Mouse (Mus musculus): ENCODE measurements around the gene Cer1.

Cer1 gene

DNA sequence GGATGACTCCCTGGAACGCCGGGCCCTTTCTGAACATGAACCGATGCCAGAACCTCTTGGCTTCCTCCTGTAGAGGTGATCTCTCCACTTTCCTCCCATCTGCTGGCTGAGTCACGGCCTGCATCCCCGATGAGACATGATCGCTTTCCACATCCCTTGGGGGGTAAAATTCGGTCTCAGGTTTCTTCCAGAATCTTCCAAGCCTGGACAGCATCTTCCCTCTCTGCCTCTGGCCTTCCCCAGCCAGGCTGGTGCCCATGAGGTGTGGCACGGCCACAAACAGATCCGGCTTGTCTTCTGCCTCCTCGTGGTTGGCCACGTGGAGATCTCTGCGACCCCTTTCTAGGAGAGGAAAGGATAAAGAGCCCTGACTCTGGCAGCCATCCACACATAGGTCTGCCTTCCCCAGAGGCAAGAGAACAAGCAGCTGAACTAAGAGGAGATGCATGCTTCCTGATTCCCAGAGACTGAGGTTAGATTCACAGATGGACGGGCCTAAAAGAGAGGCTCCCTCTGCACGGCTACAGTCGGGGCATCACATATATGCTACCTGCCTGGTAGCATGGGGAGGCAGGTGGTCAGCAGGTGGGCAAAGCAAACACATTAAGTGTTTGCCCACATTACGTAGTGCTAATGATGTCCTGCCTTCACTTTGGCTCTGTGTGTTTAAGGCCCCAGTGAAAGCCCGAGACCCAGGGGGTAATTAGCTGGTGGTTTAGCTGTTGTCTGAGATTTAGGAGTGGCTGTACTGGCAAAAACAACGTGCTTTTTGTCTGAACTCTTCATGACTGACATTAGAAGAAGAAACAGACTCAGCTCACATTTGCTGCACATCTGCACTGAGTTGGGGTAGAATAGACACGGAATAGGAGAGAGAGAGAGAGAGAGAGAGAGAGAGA is at the start of gene Cer1:
Gene Cer1, minus strand, starts transcription at position 513 of the 899 bp plus-strand sequence.
- peak; percentile 41 for DNase-seq (ENCODE audit: low read depth, low spot score)

DNA sequence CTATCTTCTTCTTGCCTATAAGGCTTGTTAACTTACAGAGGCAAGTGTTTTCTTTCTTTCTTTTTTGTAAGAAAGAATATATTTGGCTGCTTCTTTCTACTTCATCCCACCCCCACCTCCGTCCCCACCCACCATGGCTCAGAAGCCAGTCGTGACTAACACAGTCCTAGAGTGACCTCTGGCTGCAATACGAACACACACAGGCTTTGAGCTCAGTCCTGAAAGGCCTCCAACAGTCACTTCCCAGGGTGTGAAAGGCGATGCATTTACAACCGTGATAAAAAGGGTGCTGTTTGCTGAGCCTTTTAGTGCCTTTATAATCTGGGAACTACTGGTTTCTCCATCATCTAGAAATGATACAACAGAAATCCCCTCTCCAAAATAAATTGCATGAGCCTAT is 49.4 kb upstream of the Cer1 start:
- DNase-seq (ENCODE audit: low read depth, low spot score), result peak; percentile 27

DNA sequence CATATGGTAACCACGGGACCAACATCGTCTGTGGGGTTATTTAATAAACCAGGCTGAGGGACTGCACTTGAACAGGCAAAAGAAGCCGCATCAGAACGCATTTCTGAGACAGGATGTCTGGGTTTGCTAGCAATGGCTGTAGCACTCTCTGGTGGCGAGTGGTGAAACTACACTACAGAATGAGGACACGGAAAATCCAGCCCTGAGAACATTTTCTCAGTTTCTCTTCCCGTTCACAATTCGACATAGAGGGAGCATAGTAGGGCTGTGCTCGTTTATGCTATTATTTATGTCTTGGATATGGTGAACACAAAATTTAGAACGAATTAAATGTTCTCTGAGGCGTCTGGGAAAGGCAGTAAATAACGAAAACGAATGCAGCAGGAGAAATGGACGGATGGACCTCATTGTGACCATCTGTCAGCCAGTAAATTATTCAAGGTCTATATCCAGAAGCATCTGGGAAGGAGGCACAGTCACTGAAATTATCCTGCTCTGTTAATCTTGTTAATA is 48.8 kb upstream of the Cer1 start:
- DNase-seq (ENCODE audit: low read depth, low spot score), result peak; percentile 76

DNA sequence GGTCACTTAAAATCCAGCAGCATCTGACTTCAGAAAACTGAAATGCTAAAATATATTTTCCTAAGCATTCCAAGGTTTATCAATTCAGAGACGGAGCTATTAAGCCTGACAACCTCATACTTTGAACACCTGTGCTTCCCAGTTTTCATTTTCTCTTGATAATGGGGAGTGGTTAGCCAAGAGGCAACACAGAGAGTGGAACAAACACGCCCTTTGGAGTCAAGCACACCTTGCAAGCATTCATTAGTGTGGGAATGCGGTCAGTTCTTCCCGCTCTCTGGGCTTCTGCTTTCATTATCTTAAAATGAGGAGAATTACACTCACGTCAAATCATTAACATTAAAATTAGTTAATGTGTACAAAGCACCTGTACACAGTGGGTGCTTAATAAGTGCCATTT is 45.1 kb upstream of the Cer1 start:
- DNase-seq (ENCODE audit: low read depth, low spot score), result no peak

DNA sequence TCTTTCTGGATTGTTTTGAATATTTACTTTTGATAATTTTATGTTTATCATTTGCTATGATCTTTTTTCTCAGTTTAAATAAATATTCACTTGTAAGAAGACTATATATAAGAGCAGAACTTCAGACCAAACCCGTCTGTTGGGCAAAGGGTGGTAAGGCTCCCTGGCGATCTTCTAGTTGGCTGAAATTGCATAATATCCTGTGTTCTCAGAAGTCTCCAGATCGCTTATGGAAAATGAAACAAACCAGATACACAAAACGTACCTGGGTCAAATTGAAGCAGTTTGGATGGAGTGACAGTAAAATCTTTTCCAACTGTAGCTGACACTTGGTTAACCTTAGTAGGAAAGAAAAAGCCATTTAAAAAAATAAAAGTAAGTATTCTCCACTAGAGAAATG is 37.0 kb upstream of the Cer1 start:
- no peak for DNase-seq (ENCODE audit: low read depth, low spot score)

DNA sequence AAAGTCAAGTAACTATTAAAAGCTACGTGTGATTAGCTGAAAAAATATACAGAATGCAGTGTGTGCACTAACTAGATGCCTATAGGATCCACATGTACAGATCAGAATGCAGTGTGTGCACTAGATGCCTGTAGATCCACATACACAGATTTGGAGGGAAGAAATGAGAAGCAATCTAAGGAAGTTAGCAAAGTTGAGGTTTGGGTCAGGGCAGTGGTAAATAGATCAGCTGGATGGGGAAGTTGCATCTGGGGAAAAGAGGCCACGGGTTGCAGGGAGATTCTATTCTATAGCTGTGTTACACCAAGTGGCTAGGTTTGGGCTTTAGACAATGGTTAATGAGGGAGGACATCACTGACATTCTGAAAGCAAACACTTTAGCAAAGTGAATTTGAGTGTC is 33.7 kb upstream of the Cer1 start:
- DNase-seq (ENCODE audit: low read depth, low spot score), result no peak

DNA sequence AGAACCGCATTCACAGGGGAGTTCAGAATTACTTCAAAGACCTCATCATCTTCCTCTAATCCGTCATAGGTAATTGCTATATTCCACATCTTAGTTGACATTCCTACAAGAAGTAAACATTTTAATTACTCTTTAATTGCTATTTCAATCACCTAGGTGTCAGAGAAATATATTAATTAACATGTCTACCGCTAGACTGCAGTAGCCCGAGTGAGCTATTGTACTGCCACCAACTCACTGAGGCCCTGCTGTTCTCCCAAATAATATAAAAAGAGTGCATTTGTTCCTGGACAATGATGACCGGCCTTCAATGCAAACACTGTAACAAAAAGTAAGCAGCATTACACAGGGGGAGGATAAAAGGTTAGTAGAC is 31.7 kb upstream of the Cer1 start:
- DNase-seq (ENCODE audit: low read depth, low spot score), result no peak

DNA sequence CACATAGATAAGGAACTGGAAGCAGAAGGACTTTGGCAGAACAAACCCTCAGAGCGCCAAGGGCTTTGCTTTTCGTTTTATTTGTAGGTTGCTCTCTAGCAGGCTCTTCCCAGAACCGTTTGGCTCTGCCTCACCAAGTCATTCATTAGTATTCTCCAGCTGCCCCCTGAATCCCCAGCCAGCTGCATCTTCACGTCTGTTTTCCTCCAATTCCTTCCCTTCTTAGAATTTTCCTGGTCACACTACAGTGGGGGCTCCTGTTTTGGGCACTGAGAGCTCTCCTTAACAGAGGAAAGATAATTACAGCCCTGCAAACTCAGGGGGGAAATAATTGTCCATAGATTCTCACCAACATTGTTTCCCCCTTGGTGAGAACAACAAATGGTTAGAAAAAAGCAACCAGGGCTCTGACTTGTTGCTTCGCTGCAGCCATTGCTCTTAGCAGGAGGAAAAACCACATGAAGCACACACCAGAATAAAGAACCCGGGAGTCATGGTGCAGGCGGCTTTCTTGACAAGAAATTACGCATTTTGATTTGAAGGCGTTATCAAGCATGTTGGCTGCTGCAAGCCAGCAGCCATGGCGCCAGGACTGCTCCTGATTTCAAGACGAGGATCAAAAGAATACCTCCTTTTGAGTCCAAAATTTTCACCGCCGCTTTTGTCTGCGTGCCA is 31.2 kb upstream of the Cer1 start:
- no peak for DNase-seq (ENCODE audit: low read depth, low spot score)

DNA sequence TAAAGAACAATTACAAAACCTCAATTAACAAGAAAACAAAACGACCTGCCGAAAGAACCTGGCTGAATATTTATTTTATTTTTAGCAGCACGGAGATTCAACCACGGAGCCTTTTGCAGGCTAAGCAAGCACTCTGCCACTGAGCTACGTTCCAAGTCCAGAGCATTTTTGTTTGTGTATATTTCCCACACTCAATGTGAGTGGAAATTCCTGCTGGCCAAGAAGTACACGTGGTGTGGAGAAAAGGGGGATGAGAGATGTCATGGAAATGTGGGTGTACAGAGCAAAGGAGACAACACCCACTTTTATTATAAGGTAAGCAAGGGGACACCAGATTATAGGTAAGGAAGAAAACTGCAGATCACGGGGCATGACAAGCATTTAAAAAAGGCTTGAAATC is 30.6 kb upstream of the Cer1 start:
- DNase-seq (ENCODE audit: low read depth, low spot score), result no peak

DNA sequence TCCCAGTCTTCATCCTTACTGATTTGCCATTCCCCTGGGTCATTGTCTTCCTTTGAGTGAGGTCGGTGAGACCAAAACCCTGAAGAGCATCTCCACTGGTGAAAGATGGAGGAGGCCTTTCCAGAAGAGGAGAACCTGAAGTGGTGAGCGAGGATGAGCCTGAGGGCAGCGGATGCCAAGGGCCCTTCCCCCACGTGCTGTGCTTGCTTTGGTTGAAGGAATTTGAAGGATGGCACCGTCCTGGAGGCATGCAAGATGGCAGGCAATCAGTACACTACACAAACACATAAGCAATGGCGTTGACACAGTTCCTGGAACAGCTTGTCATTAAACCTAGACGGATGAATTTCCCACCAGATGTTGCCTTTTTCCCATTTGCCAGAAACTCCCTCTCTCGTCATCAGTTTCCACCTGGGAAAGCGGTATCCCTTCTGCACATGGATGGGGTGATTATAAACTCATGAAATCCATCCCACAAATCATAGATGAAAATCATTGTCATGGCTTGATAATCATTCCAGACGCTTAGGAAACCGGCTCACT is 29.7 kb upstream of the Cer1 start:
- DNase-seq (ENCODE audit: low read depth, low spot score), result no peak

DNA sequence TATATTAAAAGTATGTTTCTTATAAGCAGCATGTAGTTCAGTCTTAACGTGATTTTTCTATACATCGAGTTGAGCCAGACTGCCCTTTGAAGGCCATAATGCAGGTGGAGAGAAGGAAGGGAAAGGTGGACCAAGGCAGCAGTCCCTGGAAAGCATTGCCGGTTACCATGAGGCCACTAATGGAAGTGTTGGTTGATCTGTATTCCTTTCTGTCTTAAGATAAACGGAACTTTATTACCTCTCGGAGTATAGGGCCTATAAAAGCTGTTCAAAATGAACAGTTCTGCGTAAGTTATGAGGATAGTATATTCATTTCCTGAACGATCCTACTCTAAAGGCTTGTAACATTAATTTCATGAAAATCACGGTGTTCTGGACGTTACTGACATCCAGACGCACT is 10.3 kb upstream of the Cer1 start:
- DNase-seq (ENCODE audit: low read depth, low spot score), result peak; percentile 50

DNA sequence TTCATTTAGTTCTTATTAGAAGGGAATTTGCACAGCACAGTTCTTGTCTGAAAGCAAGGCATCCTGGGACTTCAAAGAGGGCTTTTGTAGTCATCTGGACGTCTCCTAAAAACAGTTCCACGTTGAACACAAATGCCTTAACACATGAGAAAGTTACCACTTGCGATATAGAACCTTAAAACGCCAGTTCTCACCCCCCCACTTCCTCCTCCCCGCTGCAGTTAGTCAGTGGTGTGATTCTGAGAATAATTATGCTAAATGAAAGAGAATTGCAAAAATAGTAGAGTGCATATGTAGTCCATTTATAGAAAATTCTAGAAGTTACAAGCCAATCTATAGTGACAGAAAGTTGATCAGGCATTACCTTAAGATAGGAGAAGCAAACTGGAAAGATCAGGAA is 7.3 kb upstream of the Cer1 start:
- no peak for DNase-seq (ENCODE audit: low read depth, low spot score)

DNA sequence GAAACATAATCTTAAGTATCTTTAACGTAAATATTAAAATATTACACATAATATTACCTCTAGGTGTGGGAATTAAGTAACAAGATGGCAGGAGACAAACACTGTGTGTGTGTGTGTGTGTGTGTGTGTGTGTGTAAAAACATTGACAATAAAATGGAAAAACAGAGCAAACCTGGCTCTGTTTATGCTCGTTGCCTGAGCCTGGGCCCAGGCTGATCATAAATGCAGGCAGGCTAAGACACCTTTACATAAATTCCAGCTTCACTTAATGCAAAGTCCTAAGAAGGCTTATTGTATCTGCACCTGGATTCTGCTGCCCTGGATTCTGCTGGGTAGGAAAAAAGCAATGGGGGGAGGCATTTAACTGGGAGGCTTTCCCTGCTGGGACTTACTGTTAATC is 6.6 kb upstream of the Cer1 start:
- DNase-seq (ENCODE audit: low read depth, low spot score), result peak; percentile 31

DNA sequence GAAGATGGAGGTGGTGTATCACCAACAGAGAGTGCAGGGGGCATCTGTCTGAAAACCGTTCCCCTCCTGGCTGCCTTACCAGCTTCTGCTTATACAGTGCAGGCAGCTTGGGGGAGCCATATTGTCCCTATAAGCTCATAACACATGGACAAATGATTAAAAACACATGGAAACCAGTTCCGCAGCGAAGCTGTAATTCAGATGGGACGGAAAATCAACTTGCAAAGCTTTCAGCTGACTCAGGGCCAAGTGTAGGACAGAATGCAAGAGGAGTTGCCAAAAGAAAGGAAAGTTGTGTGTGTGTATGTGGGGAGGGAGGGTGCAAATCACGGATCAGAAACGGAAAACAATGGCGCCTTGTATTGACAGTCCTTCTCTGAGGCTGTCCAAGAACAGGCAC is 6.1 kb upstream of the Cer1 start:
- DNase-seq (ENCODE audit: low read depth, low spot score), result peak; percentile 88

DNA sequence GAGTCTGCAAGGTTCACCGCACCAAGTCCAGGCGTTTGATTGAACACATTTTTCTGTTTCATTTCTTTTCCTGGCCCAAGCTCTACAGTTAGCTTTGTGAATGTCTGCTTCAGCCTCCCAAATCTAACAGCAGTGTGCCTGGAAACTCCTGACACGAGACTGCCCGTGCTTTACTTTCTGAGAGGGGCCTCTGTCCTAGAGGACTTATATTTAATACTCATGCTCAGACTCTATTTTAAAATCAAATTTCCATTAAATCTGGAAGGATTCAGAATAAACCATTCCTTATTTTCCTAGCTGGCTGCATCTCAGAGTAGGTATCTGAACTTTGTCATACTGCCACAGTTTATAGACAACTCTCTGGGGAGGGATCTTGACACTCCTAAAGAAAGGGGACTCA is 5.6 kb upstream of the Cer1 start:
- no peak for DNase-seq (ENCODE audit: low read depth, low spot score)

DNA sequence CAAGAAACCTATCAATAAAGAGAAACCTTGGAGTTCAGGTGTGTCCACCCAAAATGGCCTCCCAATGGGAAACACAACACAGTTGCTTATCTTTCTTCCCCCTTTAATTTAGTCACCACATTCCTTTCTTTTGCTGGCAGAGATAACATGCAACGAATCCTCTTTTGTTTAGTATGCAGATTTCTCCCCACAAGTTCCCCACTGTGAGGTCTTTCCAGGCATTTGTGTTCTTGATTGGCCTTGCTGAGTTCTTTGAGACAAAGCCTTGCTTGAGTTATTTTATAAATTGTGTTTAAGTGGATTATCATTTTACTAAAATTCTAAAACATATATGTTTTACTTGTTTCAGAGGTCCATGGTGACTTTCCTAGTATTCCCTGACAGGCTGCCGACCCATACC is 1.2 kb upstream of the Cer1 start:
- no peak for DNase-seq (ENCODE audit: low read depth, low spot score)

DNA sequence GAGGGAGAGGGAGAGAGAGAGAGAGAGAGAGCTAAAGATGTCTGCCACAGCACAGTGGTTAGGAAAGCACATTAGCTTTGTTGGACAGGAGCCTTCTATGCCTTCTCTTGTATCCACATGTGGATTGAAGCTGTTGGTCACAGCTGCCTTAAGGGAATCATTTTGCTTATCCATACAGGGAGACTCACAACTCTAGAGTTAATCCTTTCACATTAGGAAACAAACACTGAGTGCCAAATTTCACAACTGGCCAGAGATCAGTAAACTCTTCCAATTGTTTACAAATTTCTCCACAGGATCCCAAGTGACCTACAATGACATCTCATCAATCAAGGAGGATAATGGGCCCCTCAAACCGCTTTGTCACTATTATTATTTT is 576 bp upstream of the Cer1 start:
- no peak for DNase-seq (ENCODE audit: low read depth, low spot score)

DNA sequence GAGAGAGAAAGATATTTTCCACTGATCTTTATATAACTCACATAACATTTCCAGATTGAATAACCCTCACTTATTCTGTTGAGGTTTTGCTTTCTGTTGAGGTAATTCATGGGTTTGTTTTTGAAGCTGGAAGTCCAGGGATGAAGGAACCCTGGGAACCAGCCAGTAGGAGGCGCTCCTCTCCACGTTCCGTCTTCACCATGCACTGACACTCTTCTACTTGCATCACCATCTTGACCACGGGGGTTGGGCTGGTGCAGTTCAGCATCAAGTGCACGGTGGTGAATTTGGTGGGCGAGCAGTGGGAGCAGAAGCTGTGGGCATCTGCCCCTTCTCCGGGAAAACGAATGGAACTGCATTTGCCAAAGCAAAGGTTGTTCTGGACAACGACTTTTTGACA is 2.4 kb downstream of the Cer1 start:
- no peak for DNase-seq (ENCODE audit: low read depth, low spot score)

DNA sequence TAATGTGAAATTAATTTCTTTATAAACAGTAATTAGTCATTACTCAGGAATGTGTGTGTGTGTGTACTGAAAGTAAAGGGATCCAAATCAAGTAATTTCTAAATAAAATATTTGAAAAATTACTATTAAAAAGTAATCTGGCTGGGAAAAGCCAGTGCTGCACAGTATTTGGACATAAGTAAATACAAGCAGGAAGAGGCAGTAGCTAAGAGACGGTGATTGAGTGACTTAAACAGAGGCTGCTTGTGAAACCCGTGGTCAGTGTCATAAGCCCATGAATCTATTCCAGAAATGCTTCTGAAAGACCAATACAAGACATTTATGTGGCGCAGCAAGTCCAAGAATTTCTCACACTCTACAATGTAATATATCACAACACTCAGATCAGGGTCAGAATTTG is 3.6 kb downstream of the Cer1 start:
- DNase-seq (ENCODE audit: low read depth, low spot score), result no peak

DNA sequence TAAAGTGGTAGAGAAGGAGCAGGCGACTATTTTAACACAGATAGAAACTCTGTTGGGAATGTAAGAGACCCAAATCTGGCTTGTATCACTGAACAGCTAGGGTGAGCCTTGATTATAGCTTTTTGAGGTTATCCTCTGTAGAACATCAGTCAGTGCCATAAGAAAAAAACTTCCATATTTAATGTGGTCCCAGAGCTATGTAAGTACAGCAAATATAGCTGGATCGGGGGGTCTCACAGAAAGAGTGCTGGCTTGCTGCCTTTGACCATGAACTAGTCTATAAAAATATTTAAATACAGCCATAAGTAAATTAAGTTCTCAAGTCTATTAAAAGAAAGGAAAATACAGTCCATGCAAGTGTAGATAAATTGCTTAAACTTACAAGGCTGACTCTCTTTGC is 4.7 kb downstream of the Cer1 start:
- DNase-seq (ENCODE audit: low read depth, low spot score), result no peak

DNA sequence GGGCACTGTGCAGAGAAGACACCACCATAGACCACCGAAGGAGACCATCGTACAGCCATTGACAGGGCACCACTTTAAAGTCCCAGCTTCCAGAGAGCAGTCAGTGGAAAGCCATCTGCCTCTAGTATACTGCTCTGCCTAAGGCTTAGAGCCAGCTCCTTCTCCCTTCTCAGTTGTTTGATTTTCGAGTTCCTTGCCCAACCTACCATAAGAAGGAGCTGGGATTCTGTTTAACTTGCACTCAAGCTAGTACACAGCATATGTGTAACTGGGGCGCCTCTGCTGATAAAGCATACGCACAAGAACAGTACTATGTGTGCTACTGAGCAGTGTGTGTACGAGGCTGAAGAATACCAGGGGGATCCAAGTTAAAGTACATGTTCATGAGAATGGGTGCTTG is 5.8 kb downstream of the Cer1 start:
- no peak for DNase-seq (ENCODE audit: low read depth, low spot score)

DNA sequence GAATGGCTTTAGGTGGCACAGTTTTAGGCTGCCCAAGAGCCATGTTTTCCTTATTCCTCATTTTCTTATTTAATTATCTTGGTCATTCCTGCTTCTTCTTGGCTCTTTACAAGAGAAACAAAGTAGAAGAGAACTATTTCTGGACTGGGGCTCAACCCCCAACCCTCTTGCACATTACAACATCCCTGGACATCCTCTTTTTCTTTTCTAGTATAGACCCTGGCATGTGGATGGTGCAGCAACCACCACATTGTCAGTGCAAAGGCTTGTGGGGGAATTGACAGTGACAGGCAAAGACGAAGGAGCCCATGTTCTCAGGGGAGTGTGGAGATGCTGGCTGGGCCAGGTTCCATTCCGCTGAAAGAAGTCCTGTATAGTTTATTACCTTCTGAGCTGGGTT is 8.3 kb downstream of the Cer1 start:
- no peak for DNase-seq (ENCODE audit: low read depth, low spot score)

DNA sequence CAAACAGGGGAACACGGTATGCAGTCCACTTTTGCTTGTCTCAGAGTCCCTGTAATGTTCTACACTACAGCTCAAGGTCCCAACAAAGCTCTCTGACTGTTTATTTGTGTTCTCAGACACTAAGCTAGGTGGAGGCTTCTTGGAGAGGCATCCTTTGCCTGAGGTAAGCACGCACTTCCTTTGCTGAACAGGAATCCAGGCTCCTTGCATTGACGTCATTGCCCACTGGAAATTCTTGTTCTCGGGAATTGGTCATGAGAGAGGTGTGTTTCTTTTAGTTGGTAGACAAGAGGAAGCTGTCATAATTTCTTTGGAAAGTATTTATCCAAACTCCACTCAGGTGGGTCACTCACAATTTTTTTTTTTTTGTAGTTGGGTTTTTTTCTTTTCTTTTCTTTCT is 9.4 kb downstream of the Cer1 start:
- DNase-seq (ENCODE audit: low read depth, low spot score), result no peak

Measured in forelimb bud, embryonic 11.5 days (tissue).